Mouse (Mus musculus) C2C12 (cell line): Measurements from ENCODE around the gene Gpd2. TPM values are rescaled to one million over a fixed set of nuclear protein-coding genes. Genes with fewer than 3 reads are reported as not detected.
A peak's percentile ranks its signal among the peaks of the same experiment; 100 is the strongest.

Experiments used
- H3K27me3 ChIP-seq: one replicate; pipeline ENCODE4 v1.6.1; 2011; ENCODE audit not compliant: control insufficient read depth, insufficient read depth, insufficient read length
- H3K36me3 ChIP-seq: one replicate; pipeline ENCODE4 v1.6.1; 2011; ENCODE audit not compliant: control insufficient read depth, insufficient read depth
- H3K4me3 ChIP-seq: one replicate; pipeline ENCODE4 v1.5.1; 2011; ENCODE audit warnings: mild to moderate bottlenecking, control low read depth; ENCODE audit not compliant: poor library complexity, insufficient read depth, severe bottlenecking
- H3K79me2 ChIP-seq: one replicate; pipeline ENCODE4 v1.6.1; 2011; ENCODE audit not compliant: control insufficient read depth, insufficient read depth
- H3K79me3 ChIP-seq: one replicate; pipeline ENCODE4 v1.6.1; 2011; ENCODE audit warnings: low read depth, control low read depth
- H3ac ChIP-seq: one replicate; pipeline ENCODE3; 2011; ENCODE audit warnings: low read depth; ENCODE audit not compliant: control insufficient read depth, insufficient read length
- CEBPB ChIP-seq: IDR thresholded peaks from one replicate; pipeline ENCODE4 v1.6.1; 2011; ENCODE audit warnings: low read depth, mild to moderate bottlenecking, control low read depth, moderate library complexity
- CTCF ChIP-seq: IDR thresholded peaks from one replicate; pipeline ENCODE4 v1.5.1; 2011; ENCODE audit not compliant: control insufficient read depth, insufficient read depth, insufficient read length
- FOSL1 ChIP-seq: IDR thresholded peaks from one replicate; pipeline ENCODE4 v1.8.0; 2011; ENCODE audit warnings: mild to moderate bottlenecking, low read length; ENCODE audit not compliant: poor library complexity, insufficient read depth, severe bottlenecking
- MAX ChIP-seq: IDR thresholded peaks from one replicate; pipeline ENCODE4 v1.6.1; 2011; ENCODE audit warnings: mild to moderate bottlenecking, control low read depth
- MYOD1 ChIP-seq: IDR thresholded peaks from one replicate; pipeline ENCODE4 v1.6.1; 2011; ENCODE audit warnings: low read depth; ENCODE audit not compliant: control insufficient read depth, insufficient read length
- MYOG ChIP-seq: IDR thresholded peaks from one replicate; pipeline ENCODE4 v1.6.1; 2011; ENCODE audit not compliant: control insufficient read depth, insufficient read length; ENCODE audit errors: extremely low read depth
- USF1 ChIP-seq: IDR thresholded peaks from one replicate; pipeline ENCODE4 v1.6.1; 2011; ENCODE audit warnings: low read depth, mild to moderate bottlenecking, control low read depth, moderate library complexity
- polyA plus RNA-seq: library from polyadenylated mRNA; unstranded; fragments of >200 nt; fragmentation: generic; extraction: Trizol; gene quantifications from one replicate; pipeline ENCODE4 v1.2.1, GENCODE M21; 2012; ENCODE audit warnings: missing spikeins

The Gpd2 gene
- polyA plus RNA-seq, 1 experiment = 23.8 TPM

- peaks cover 10% of the 10 kb centered on the region for H3K36me3 ChIP-seq
- peak overlapping the region; percentile 60 for H3ac ChIP-seq
- peaks cover 43% of the 10 kb centered on the region for H3K79me3 ChIP-seq
- TF ChIP-seq USF1 (no peak), MAX (peak; percentile 1), CEBPB (no peak), FOSL1 (no peak), MYOD1 (no peak), CTCF (no peak), MYOG (no peak)
- H3K27me3 ChIP-seq = no peaks in the 10 kb centered on the region
- H3K79me2 ChIP-seq = peaks cover 65% of the 10 kb centered on the region
- peak overlapping the region; percentile 62 for H3K4me3 ChIP-seq
Observed at GRCm38 (mm10) chr2:57238614-57239165, 1.3 kb downstream of the Gpd2 start.

GRCm38 (mm10) chr2:57239356-57239755 lies 1.9 kb downstream of the Gpd2 start:
- Histone ChIP-seq H3K79me2 (peaks cover 72% of the 10 kb centered on the region), H3K79me3 (peaks cover 49% of the 10 kb centered on the region), H3K4me3 (peak overlapping the region; percentile 62), H3K27me3 (no peaks in the 10 kb centered on the region), H3K36me3 (peaks cover 13% of the 10 kb centered on the region), H3ac (peak overlapping the region; percentile 57)
- TF ChIP-seq MAX (no peak), USF1 (no peak), MYOD1 (no peak), MYOG (no peak), FOSL1 (no peak), CTCF (no peak)

GRCm38 (mm10) chr2:57243987-57244386 lies 6.6 kb downstream of the Gpd2 start:
- TF ChIP-seq MYOD1 (no peak), FOSL1 (no peak), MAX (no peak), MYOG (no peak), CTCF (no peak), USF1 (no peak), CEBPB (no peak)
- peaks cover 84% of the 10 kb centered on the region for H3K79me3 ChIP-seq
- no peak overlapping the region for H3ac ChIP-seq
- H3K79me2 ChIP-seq = peaks cover 100% of the 10 kb centered on the region
- H3K4me3 ChIP-seq = no peak overlapping the region
- H3K36me3 ChIP-seq = peaks cover 29% of the 10 kb centered on the region
- no peaks in the 10 kb centered on the region for H3K27me3 ChIP-seq

- Histone ChIP-seq H3K79me2 (peaks cover 100% of the 10 kb centered on the region), H3ac (no peak overlapping the region), H3K4me3 (no peak overlapping the region), H3K36me3 (peaks cover 29% of the 10 kb centered on the region), H3K79me3 (peaks cover 87% of the 10 kb centered on the region), H3K27me3 (no peaks in the 10 kb centered on the region)
- no peak for TF ChIP-seq CEBPB
- TF ChIP-seq MYOG = no peak
- TF ChIP-seq CTCF = no peak
- TF ChIP-seq MYOD1 = no peak
- no peak for TF ChIP-seq FOSL1
- TF ChIP-seq USF1 = no peak
- TF ChIP-seq MAX = no peak
Observed at GRCm38 (mm10) chr2:57245721-57246328, 8.4 kb downstream of the Gpd2 start.

- H3K79me3 ChIP-seq = peaks cover 83% of the 10 kb centered on the region
- H3ac ChIP-seq = no peak overlapping the region
- TF ChIP-seq MAX = no peak
- no peak for TF ChIP-seq MYOG
- TF ChIP-seq FOSL1 = no peak
- no peak for TF ChIP-seq USF1
- no peak for TF ChIP-seq CTCF
- no peak overlapping the region for H3K4me3 ChIP-seq
- H3K36me3 ChIP-seq = peaks cover 16% of the 10 kb centered on the region
- no peaks in the 10 kb centered on the region for H3K27me3 ChIP-seq
- peaks cover 100% of the 10 kb centered on the region for H3K79me2 ChIP-seq
Observed at GRCm38 (mm10) chr2:57250113-57250512, 12.7 kb downstream of the Gpd2 start.
